Mouse (Mus musculus): ENCODE results near the gene Zswim1. TPM values are rescaled to one million over a fixed set of nuclear protein-coding genes. Genes with fewer than 3 reads are reported as not detected.

Zswim1 gene
- polyA plus RNA-seq, 1 experiment from 2014 or later = 26.1 TPM

DNA sequence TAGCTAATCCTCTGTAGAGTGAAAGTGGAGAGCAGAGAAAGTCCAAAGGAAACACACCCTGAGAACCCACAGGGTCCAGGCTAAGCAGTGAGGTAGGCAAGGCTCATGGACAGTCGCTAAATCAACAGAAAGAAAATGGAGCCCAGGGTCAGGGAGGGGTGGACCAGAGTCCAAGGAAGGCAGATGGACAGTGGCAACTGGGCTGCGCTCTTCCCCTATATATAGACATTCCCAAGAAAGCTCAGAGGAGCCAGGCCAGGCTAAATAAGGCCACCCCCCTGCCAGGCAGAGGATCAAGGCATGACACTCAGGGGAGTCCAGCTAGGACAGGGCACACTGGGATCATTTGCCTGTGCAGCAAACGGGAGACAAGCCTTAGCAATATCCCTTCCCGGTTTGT, 40.6 kb upstream of the Zswim1 start:
- Histone ChIP-seq H3K9ac (ENCODE audit: low read depth, low read length) (no peak overlapping the region), H3K27me3 (replicated peaks; ENCODE audit: control insufficient read depth, insufficient read depth, low read length) (no peaks in the 10 kb centered on the region), H3K4me3 (ENCODE audit: low read length) (no peak overlapping the region), H3K27ac (ENCODE audit: low read depth, low read length) (no peak overlapping the region), H3K9me3 (ENCODE audit: control insufficient read depth, low read length) (no peaks in the 10 kb centered on the region), H3K4me2 (ENCODE audit: low read length) (no peak overlapping the region), H3K36me3 (ENCODE audit: control insufficient read depth, insufficient read depth, low read length) (no peaks in the 10 kb centered on the region), H3K4me1 (ENCODE audit: control insufficient read depth, insufficient read depth, low read depth, low read length) (peaks cover 9% of the 10 kb centered on the region)
- 77% methylated on average over 4 of the region's 4 CpGs for WGBS
- ATAC-seq = no peak

DNA sequence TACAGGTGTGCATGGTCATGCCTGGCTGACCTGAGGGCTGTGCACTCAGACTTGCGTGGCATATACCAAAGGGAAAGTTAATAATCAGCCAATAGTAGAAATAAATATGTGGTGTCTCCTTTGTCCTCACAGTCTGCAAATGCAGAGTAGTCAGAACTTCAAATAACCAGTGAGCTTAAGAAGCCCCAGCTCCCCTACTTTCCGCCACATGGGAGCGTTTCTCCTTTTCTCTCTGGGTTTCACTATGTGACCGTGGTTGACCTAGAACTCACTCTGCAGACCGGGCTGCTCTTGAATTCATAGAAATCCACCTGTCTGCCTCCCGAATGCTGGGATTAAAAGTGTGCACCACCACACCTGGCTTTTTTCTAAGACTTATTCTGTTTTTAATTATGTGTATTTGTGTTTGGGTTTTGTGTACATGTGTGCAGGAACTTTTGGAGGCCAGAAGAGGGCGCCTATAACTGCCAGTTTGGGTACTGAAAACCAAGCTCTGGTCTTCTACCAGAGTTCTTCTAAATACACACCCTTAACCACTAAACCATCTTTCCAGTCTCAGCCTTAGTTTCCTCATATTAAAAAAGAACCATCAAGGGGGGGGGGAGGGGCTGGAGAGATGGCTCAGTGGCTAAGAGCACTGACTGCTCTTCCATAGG, 38.4 kb upstream of the Zswim1 start:
- no peak overlapping the region for H3K27ac ChIP-seq (ENCODE audit: low read depth, low read length)
- H3K4me1 ChIP-seq (ENCODE audit: control insufficient read depth, insufficient read depth, low read depth, low read length) = peaks cover 17% of the 10 kb centered on the region
- 79% methylated on average over 7 of the region's 7 CpGs for WGBS
- H3K27me3 ChIP-seq (replicated peaks; ENCODE audit: control insufficient read depth, insufficient read depth, low read length) = no peaks in the 10 kb centered on the region
- H3K9ac ChIP-seq (ENCODE audit: low read depth, low read length) = no peak overlapping the region
- H3K4me2 ChIP-seq (ENCODE audit: low read length) = no peak overlapping the region
- no peaks in the 10 kb centered on the region for H3K36me3 ChIP-seq (ENCODE audit: control insufficient read depth, insufficient read depth, low read length)
- H3K4me3 ChIP-seq (ENCODE audit: low read length) = no peak overlapping the region
- ATAC-seq = no peak
- H3K9me3 ChIP-seq (ENCODE audit: control insufficient read depth, low read length) = no peaks in the 10 kb centered on the region

DNA sequence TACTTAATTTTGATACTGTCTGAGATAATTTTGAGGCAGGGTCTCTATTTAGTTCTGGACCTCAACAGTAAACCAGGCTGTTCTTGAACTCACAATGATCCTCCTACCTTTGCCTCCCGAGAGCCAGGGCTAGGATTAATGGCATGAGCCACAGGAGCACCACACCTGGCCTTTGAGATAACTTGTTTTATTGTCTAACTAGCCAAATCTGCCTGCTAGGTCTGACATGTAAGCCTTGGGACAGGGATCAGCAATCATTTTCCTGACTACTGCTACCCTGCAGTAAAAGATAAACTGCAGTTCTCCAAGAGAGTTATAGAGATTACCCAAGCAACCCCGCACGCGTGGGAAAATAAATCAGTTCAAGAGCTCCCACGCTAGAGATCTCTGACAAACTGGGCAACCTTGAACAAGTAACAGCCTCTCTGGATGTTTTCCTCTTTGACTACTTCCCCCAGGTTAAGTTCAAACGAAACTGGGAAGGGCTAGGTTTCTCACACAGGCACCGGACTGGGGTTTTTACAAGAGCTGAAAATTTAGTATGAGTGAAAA, 37.5 kb upstream of the Zswim1 start:
- H3K27ac ChIP-seq (ENCODE audit: low read depth, low read length) = peak overlapping the region; percentile 83; the same call in 1 of the 2 replicates
- H3K4me1 ChIP-seq (ENCODE audit: control insufficient read depth, insufficient read depth, low read depth, low read length) = peaks cover 17% of the 10 kb centered on the region
- H3K9ac ChIP-seq (ENCODE audit: low read depth, low read length) = peak overlapping the region; percentile 82
- no peaks in the 10 kb centered on the region for H3K36me3 ChIP-seq (ENCODE audit: control insufficient read depth, insufficient read depth, low read length)
- 16% methylated on average over 7 of the region's 7 CpGs for WGBS
- peak overlapping the region; percentile 86 for H3K4me2 ChIP-seq (ENCODE audit: low read length)
- no peaks in the 10 kb centered on the region for H3K9me3 ChIP-seq (ENCODE audit: control insufficient read depth, low read length)
- no peaks in the 10 kb centered on the region for H3K27me3 ChIP-seq (replicated peaks; ENCODE audit: control insufficient read depth, insufficient read depth, low read length)
- ATAC-seq = no peak
- H3K4me3 ChIP-seq (ENCODE audit: low read length) = peak overlapping the region; percentile 60

DNA sequence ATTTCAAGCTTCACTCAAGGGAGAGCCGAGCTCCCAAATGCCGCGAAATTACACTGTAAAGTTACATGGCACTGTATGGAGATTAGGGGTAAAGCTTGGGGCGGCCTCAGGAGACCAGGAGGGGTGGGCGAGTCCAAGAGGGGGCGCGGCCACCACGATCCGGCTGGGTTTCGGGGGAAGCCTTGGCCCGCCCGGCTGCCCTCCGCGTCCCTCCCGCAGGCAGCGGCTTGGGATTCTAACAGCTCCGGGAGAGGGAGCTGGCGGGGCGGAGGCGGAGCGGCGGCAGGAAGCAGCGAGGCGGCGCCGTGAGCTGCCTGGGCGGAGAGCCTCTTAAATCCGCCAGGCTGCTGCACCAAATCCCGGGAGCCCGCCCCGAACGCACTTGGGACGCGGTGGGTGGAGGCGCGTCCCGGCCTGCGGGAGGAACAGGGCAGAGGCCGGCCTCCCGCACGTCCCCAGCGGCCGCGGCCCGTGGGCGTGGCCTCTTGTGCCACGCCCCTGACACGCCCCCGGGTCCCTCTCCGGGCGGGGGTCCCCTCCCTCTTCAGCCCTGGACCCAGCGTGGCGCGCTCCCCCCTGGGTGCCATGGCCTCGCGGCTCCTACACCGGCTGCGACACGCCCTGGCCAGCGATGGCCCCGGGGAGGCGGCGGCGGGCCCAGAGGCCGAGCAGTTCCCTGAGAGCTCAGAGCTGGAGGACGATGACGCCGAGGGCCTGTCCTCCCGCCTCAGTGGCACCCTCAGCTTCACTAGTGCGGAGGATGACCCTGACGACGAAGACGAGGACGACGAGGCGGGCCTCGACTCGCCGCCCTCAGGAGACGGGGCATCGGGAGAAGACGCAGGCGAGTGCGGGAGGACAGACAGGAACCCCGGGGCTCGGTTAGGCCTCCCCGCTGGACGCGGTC, 36.8 kb upstream of the Zswim1 start, which contains the start of gene Snx21:
Gene Snx21, plus strand, starts transcription at position 343 of the 907 bp plus-strand sequence.
- no peaks in the 10 kb centered on the region for H3K36me3 ChIP-seq (ENCODE audit: control insufficient read depth, insufficient read depth, low read length)
- H3K4me1 ChIP-seq (ENCODE audit: control insufficient read depth, insufficient read depth, low read depth, low read length) = peaks cover 17% of the 10 kb centered on the region
- peak within 1 kb of the TSS; percentile 83 for H3K27ac ChIP-seq (ENCODE audit: low read depth, low read length)
- ATAC-seq = peak; percentile 90
- no peaks in the 10 kb centered on the region for H3K9me3 ChIP-seq (ENCODE audit: control insufficient read depth, low read length)
- WGBS = under 1% methylated on average over 65 of the region's 89 CpGs
- H3K27me3 ChIP-seq (replicated peaks; ENCODE audit: control insufficient read depth, insufficient read depth, low read length) = no peaks in the 10 kb centered on the region
- H3K4me3 ChIP-seq (ENCODE audit: low read length) = peak within 1 kb of the TSS; percentile 60
- peak within 1 kb of the TSS; percentile 82 for H3K9ac ChIP-seq (ENCODE audit: low read depth, low read length)
- H3K4me2 ChIP-seq (ENCODE audit: low read length) = peak within 1 kb of the TSS; percentile 86

DNA sequence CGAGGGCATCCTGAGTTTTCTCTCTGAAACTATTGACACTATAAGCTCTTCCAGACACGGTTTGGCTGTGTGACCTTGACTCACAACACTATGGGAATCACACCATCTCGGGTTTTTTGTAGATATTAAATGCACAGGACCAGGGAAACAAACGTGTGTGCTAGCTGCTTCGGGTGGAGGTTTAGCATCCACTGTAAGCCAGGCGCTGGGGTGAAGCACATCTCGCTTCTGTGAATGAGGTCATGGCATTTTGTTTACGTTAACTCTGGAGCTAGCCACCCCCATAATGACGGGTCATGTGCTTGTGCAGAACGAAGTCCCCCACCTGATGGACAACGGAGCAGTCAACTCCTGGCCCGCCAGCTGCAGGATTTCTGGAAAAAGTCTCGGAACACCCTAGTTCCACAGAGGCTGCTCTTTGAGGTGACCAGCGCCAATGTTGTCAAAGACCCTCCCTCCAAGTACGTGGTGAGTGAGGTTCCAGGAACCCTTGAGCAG, 36.0 kb upstream of the Zswim1 start:
- H3K27me3 ChIP-seq (replicated peaks; ENCODE audit: control insufficient read depth, insufficient read depth, low read length) = no peaks in the 10 kb centered on the region
- peak overlapping the region; percentile 82 for H3K9ac ChIP-seq (ENCODE audit: low read depth, low read length)
- H3K4me2 ChIP-seq (ENCODE audit: low read length) = peak overlapping the region; percentile 86
- H3K27ac ChIP-seq (ENCODE audit: low read depth, low read length) = peak overlapping the region; percentile 83
- ATAC-seq = peak; percentile 9; the same call in 1 of the 2 replicates
- whole genome bisulfite sequencing = 9% methylated on average over 15 of the region's 15 CpGs
- H3K9me3 ChIP-seq (ENCODE audit: control insufficient read depth, low read length) = no peaks in the 10 kb centered on the region
- no peaks in the 10 kb centered on the region for H3K36me3 ChIP-seq (ENCODE audit: control insufficient read depth, insufficient read depth, low read length)
- peak overlapping the region; percentile 60 for H3K4me3 ChIP-seq (ENCODE audit: low read length)
- H3K4me1 ChIP-seq (ENCODE audit: control insufficient read depth, insufficient read depth, low read depth, low read length) = peaks cover 17% of the 10 kb centered on the region

DNA sequence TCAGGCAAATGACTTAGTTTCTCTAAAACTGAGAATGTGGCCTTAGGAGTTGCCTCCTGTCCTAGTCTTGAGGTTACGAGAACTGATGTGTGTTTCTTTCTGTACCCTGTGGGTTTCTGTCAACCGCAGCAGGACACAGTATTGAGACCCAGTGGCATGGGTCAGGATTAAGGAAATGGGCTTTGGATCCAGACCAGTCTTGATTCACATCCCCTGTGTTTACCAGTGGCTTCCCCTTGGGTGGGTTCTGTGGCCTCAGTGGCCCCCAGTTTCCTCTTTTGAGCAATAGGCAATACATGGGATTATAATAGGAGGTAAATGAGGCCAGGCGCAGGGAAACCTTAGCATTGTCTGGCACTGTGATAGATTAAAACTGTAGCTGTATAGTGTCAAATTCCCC, 35.5 kb upstream of the Zswim1 start:
- Histone ChIP-seq H3K9ac (ENCODE audit: low read depth, low read length) (no peak overlapping the region), H3K4me1 (ENCODE audit: control insufficient read depth, insufficient read depth, low read depth, low read length) (peaks cover 17% of the 10 kb centered on the region), H3K27me3 (replicated peaks; ENCODE audit: control insufficient read depth, insufficient read depth, low read length) (no peaks in the 10 kb centered on the region), H3K4me2 (ENCODE audit: low read length) (peak overlapping the region; percentile 86), H3K36me3 (ENCODE audit: control insufficient read depth, insufficient read depth, low read length) (no peaks in the 10 kb centered on the region), H3K4me3 (ENCODE audit: low read length) (peak overlapping the region; percentile 60), H3K9me3 (ENCODE audit: control insufficient read depth, low read length) (no peaks in the 10 kb centered on the region), H3K27ac (ENCODE audit: low read depth, low read length) (no peak overlapping the region)
- no peak for ATAC-seq
- WGBS = 85% methylated on average over 3 of the region's 3 CpGs

DNA sequence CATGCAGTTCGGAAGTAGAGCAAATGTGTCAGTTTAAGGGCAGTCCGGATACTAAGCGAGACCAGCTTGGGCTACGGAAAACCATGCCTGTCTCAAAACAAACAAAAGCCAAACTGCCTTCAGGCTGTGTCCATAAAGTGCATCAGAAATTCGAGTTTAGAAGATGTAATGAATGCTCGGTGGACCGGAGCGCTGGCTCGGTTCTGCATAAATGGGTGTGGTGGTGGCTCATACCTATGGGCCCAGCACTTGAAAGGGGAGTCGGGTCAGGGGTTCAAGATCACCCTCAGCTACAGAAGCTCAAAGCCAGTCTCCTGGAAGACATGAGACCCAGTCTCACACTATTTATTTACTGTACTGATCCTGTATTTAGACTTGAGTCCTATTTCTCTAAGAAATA, 34.7 kb upstream of the Zswim1 start:
- no peaks in the 10 kb centered on the region; the same call in 1 of the 2 replicates for H3K36me3 ChIP-seq (ENCODE audit: control insufficient read depth, insufficient read depth, low read length)
- H3K4me2 ChIP-seq (ENCODE audit: low read length) = peak overlapping the region; percentile 18; the same call in 1 of the 2 replicates
- no peak for ATAC-seq
- whole genome bisulfite sequencing = 81% methylated on average over 10 of the region's 10 CpGs
- no peak overlapping the region for H3K27ac ChIP-seq (ENCODE audit: low read depth, low read length)
- H3K9me3 ChIP-seq (ENCODE audit: control insufficient read depth, low read length) = no peaks in the 10 kb centered on the region
- H3K27me3 ChIP-seq (replicated peaks; ENCODE audit: control insufficient read depth, insufficient read depth, low read length) = no peaks in the 10 kb centered on the region
- peaks cover 17% of the 10 kb centered on the region for H3K4me1 ChIP-seq (ENCODE audit: control insufficient read depth, insufficient read depth, low read depth, low read length)
- no peak overlapping the region for H3K9ac ChIP-seq (ENCODE audit: low read depth, low read length)
- H3K4me3 ChIP-seq (ENCODE audit: low read length) = no peak overlapping the region

DNA sequence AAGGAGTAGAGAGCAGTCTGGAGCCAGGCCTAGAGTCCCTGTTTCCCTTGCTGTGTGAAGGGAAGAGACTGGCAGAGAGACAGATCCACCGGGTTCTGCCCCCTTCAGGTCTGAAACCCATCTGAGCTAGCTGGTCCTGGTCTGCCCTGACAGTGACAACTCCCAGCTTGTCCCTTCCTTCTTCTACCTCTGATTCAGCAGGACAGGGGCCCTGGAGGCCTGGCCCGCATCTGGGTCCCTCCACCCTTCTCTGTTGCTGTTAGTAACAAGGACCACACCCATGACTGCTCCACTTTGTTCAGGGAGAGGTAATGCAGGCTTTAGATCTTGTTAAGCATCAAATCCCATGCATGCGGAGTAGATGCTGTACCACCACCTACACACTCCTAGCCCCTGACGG, 34.1 kb upstream of the Zswim1 start:
- Histone ChIP-seq H3K36me3 (ENCODE audit: control insufficient read depth, insufficient read depth, low read length) (no peaks in the 10 kb centered on the region; the same call in 1 of the 2 replicates), H3K4me3 (ENCODE audit: low read length) (no peak overlapping the region), H3K9ac (ENCODE audit: low read depth, low read length) (no peak overlapping the region), H3K4me1 (ENCODE audit: control insufficient read depth, insufficient read depth, low read depth, low read length) (peaks cover 17% of the 10 kb centered on the region), H3K27ac (ENCODE audit: low read depth, low read length) (no peak overlapping the region), H3K4me2 (ENCODE audit: low read length) (no peak overlapping the region), H3K27me3 (replicated peaks; ENCODE audit: control insufficient read depth, insufficient read depth, low read length) (no peaks in the 10 kb centered on the region), H3K9me3 (ENCODE audit: control insufficient read depth, low read length) (no peaks in the 10 kb centered on the region)
- ATAC-seq = no peak
- 79% methylated on average over 4 of the region's 4 CpGs for WGBS

DNA sequence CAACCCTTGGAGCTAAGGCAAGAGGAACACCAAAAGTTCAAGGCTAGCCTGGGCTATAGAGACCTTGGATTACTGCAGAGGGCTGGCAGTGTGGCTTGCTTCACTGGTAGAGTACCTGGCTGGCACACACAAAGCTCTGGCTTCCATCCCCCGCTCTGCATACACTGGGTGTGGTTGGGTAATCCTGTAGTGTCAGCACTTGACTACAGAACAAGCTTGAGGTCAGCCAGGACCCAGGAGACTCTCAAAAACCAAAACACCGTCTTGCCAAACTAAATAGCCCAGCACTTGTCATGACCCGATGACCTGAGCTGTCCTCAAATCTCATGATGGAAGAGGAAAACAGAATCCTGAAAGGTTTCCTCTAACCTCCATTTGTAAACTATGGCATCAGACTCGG, 32.0 kb upstream of the Zswim1 start:
- Histone ChIP-seq H3K27ac (ENCODE audit: low read depth, low read length) (no peak overlapping the region), H3K4me2 (ENCODE audit: low read length) (no peak overlapping the region), H3K27me3 (replicated peaks; ENCODE audit: control insufficient read depth, insufficient read depth, low read length) (no peaks in the 10 kb centered on the region), H3K4me3 (ENCODE audit: low read length) (no peak overlapping the region), H3K36me3 (ENCODE audit: control insufficient read depth, insufficient read depth, low read length) (no peaks in the 10 kb centered on the region; the same call in 1 of the 2 replicates), H3K9ac (ENCODE audit: low read depth, low read length) (no peak overlapping the region), H3K4me1 (ENCODE audit: control insufficient read depth, insufficient read depth, low read depth, low read length) (peaks cover 11% of the 10 kb centered on the region), H3K9me3 (ENCODE audit: control insufficient read depth, low read length) (no peaks in the 10 kb centered on the region)
- ATAC-seq = no peak
- WGBS = 90% methylated on average over 4 of the region's 4 CpGs

All from hindbrain, embryonic 16.5 days (tissue).